Mouse (Mus musculus) urinary bladder, postnatal 25 days (tissue): ENCODE measurements around the gene Tgm7.
A peak's percentile ranks its signal among the peaks of the same experiment; 100 is the strongest.
"Not testable (repeated sequence)": the region's sequence is repeated elsewhere in the genome, so short reads cannot be mapped to it uniquely, and the experiment has no call there.

Source experiments
- DNase-seq: peaks from one replicate; pipeline ENCODE4 v3.0.0; 2022; ENCODE audit warnings: low spot score

The Tgm7 gene

DNA sequence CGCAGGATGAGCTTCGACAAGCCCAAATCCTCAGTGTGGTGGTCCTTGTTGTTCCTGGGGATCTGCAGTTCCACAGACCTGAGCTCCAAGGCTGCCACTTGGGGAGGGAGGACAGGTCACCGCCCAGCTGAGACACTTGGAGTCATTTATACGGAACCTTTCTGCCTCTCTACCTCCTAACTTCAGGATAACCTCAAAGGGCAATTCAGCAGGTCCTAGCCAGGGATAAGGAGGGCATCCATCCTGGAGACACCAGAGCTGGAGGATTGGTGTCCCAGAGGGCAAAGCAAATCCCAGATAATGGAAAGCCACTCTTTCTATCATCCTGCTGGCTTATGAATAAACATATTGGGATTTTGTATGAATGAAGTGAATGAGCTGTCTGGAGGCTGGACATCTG is at the start of gene Tgm7:
Tgm7 (minus strand) TSS at position 101 of the 400 bp plus-strand sequence.
- no peak for DNase-seq

DNA sequence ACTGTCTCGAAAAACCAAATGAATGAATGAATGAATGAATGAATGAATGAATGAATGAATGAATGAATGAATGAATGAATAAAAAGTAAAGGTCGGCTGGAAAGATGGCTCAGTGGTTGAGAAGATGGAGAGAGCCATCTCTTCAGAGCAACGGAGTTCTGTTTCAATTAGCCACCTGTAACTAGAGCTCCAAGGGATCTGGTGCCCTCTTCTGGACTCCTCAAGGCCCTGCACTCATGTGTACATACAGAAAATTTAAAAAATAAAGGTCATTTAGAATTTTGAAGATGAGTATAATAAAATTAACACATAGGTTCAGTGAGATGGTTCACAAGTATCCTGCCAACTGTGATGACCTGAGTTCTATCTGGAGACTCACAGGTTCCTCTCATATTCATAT is 43.5 kb upstream of the Tgm7 start:
- DNase-seq = no peak

DNA sequence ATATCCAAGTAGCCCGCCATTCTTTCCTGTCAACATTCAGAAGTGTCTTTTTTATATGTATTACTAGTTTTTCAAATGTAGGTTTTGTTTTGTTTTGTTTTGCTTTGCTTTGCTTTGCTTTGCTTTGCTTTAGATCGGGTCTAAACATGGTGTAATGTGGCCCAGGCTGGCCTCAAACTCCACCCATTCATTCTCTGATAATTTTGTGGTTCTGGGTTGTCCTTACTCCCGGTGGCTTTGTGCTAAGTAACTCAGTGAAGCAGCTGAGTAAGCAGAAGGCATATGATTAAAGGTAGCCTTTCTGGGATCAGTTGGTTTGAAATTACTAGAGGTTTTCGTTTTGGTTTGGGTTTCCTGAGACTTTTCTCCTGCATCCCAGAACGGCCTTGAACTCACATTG is 40.1 kb upstream of the Tgm7 start:
- DNase-seq = no peak

DNA sequence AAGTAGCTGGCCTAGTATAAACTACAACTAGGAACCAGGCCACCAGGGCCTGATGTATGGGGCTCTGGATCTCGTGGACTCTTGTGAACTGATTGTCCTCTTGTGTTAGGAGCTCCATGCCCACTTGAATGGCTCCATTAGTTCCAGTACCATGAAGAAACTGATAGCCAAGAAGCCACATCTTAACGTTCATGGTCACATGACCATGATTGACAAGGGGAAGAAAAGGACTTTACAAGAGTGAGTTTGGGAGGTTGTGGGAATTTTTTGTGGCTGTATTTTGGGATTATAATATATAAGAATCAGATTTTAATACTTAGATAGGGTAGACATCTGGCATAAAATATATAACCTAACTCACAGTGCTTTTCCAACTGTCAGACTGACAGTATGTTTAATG is 32.8 kb upstream of the Tgm7 start:
- DNase-seq = no peak

DNA sequence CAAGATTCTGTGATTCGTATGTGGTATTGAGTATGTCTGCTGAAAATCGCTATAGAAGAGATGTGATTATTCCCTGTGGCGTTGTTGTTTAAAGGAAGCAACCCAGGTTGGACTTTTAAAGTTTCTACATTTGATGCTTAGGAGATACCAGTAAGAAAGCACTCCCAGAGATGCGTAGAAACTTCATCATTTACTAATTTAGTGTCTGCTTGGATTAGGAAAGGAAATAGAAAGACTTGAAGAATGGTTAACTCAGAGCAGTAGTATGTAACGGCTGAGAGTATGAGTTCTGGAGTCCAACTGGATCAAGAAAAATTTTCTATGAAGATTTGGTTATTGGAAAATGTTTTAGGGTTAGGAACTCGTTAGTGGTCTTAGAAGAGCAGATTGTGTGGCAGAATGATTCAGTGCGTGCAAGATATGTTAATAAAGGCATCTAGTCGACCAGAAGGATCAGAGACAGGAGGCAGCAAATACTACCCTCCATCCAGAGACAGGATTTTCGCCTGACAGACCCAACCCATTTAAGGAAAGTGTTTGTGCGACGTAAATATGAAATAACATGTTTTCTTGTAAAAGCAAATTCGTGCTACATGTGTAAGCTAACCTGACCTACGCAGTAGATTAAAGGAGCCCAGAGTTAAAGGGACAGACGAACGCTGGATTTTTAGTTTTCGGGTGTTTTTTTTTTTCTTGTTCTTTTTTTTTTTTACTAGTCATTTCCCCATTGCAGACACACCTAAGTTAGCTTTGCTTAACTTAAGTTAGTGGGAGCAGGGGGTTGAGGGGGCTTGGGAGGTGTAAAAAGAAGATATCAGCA is 31.8 kb upstream of the Tgm7 start:
- no peak for DNase-seq

DNA sequence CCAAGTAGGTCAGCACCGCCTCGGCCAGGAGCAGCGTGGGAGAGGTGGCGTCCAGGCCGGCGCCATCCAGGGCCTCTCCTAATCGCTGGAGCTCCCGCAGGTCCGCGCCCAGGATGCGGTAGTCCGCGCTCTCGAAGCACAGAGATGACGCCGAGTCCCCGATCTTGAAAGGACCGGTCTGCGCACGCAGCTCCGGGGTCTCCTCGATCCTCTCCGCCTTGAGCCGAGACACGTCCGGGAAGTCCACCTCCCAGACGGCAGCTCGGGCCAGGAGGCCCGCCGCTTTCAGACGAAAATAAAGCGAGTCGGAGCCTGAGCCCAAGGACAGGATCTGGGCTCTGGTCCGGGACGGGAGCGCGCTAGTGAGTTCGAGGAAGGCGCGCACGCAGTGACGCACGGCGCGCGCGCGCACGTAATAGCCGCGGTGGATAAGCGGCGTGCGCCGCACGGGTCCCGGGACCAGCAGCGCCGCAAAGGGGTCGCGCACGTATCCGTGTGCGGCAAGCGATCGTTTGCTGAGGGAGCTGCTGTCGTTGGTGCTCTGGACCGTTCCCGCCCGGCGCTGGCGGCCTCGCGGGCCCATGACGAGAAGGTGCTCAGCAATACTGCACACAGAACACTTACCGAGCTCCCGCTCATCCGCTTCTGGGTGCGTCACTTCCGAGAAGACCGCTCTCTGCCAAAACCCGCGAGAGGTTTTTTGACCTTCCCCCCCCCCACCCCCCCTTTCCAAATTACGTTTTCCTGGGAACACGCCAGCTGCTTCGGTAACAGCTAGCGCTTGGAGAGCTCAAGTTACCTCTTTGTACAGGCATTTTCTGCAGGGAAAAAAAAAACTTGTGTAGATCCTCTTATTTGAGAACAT is 30.7 kb upstream of the Tgm7 start, which contains the start of the genes Adal and Lcmt2:
Adal (plus strand) TSS at position 411 of the 865 bp plus-strand sequence.
Lcmt2 (minus strand) TSS at position 636 of the 865 bp plus-strand sequence.
- peak; percentile 84 for DNase-seq

DNA sequence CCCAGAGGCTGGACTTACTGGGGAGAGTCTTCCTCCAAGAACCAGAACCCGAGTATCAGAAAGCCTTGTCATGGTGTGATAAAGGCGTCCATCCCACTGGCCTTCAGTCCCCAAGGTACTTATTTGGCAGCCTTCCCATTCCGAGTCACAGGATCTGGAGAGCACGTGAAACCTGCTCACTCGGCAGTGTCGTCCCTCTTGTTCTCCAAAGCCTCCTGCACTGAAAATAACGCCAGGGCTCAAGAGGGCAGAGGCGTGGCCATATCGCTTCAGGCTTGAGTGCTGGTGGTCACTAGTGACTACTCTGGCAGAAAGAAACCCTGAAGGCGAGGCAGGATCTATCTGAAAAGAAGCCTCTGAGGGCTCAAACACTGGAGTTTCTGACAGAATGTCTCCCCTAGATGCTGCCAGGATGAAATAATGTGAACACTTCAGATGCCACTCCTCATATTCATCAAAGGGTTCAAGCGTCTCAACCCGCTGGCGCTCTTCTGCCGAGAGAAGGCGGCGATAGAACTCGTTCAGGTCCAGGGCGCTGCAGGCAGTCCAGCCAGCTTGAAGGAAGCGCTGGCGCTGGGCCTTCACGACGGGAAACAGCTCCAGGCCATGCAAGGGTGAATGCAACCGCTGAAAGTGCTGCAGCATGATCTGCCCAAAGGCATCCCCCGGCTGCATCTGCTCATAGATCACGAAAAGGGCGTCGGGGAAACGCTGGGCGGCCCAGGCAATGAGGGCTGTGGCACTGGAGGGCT is 29.8 kb upstream of the Tgm7 start:
- DNase-seq = peak; percentile 6

DNA sequence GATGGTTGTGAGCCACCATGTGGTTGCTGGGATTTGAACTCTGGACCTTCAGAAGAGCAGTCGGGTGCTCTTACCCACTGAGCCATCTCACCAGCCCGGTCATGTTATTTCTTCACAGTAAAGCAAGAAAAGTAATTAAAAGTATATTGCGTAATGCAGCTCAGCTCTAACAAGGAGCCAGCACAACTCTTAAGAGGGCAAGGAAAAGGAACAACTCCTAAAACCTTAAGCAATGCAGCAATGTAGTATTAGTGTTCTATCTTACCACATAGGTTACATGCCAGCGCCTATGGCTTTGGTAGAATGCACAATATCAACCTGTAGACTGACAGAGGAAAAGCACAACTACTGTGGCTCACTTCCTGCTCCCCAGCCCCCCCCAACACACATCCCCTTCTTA is 27.8 kb upstream of the Tgm7 start:
- no peak for DNase-seq

DNA sequence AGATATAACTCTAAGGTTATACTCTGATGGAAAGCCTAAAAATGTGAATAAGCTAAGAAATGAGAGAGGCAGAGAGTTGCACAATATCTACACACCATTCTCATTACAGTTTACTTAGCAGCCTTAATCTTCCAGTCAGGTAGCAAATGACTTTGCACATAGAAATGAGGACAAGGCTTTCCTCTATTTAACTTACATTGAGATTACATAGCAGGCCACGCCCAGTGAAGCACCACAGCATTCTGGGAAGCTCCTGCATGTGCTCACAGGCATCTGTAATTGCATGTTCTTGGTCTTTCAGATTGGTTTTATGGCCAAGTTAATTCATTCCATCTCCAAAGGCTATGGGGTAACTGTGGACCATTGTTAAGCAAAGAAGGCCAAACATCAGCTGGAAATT is 23.2 kb upstream of the Tgm7 start:
- DNase-seq = no peak

DNA sequence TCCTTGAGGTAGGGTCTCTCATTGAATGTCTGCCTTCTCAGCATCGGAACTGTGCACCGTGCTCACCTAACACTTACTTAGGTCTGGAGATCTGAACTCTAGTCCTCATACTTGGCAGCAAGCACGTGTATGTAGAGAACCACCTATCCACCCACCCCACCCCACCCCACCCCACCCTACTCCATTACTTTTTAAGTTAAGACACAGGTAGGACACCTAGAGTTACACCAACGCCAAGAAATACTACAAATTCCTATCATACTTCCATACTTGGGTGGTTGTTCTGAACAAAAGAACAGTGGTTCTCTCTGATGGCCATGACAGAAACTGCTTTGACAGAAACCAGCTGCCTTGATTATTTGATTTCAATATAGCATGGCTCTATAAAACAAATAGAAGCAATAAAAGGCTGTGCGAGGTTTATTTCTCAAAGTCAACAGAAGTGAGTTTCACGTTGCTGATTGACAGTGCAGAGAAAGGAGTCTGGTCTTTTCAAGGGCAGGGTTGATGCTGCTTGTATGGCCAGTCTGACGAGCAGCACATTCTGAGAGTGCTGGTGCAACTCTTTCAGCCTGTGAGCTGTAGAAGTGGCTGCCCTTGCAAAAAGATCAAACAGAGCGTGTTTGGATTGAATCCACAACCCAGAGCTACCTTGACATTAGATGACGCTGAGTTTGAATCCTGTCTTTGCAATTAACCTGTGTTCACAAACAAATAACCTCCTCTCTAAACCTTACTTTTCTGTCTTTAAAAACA is 19.4 kb upstream of the Tgm7 start:
- DNase-seq = no peak

DNA sequence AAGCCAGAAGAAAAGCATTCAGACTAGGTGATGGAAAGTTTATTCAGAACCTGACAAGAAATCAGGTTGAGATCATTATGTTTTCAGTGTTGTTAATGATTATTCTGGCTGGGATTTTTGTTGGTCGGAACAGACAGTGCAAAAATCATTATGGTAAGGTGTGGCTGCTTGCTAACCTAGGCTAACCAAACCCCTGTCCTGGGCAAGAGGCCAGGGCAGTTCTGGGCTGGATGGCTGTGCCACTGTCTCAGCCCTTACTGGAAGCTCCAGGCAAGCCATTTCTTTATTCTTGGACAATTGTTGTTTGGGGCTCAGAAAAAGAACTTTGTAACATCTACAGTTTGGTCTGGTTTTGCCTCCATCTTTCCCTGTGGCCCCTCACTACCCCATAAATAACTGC is 17.9 kb upstream of the Tgm7 start:
- no peak for DNase-seq

DNA sequence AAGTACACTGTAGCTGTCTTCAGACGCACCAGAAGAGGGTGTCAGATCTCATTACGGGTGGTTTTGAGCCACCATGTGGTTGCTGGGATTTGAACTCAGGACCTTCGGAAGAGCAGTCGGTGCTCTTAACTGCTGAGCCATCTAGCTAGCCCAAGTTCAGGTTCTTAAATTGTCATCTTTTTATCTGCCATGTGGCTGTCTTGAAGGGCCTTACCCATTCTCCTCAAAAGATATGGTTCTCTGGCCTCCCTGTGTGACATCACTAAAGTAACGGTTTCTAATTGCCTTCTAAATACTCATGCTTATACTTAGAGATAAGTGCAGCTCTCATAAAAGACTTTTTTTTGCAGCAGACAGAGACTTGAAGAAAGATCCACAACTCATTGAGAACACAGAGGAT is 16.7 kb upstream of the Tgm7 start:
- DNase-seq = not testable (repeated sequence)

DNA sequence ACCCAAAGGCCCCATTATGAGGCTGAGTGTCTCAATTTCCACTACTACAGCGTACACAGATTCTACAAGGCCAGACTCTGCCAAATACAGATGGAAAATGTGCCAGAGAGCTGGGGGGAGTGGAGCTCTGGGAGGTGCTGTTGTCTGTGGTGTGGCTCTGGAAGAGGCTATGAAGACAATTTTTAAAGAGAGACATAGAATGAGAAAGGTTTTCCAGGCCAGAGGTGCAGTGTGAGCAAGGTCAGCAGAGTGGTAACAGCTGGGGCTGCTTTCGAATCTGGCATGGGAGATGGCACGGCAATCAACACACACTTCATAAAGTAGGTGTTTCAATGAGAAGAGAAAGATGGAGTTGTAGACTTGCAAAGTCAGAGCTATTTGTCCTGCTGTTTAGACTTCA is 9.7 kb upstream of the Tgm7 start:
- DNase-seq = no peak

DNA sequence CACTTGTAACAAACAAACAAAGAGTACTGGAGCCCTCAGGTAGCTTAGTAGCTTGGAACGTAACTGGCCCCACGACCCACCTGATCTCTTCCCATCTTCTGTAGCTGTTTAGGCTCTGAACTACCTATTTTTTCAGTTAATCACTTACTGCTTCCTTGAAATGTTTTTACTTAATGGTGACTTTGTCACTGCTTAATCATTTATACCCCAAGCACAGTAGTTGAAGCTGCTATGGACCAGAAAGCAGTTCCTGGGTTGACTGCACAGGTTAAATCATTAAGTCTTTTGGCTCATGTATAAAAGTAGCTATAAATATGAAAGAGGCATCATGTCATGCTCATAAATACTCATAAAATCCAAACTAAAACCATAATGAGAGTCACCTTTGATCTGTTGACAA is 5.8 kb upstream of the Tgm7 start:
- DNase-seq = no peak

DNA sequence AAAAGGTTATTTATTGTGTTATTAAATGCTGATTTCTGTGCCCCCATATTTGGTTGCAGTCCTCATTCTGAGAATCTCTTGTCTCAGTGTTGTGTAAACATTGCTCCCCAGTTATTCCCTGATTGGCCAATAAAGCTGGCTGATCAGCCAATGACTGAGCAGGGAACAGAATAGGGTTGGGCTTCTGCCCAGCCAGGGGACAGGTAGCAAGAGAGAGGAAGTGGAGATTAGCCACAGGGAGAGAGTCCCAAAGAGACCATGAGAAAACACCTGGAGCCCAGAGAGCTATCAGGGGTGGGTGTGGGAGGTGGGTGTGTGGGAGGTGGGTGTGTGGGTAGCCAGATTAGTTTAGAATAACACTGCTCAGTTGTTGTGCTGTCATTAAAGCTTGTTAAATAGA is 3.7 kb downstream of the Tgm7 start:
- DNase-seq = no peak

DNA sequence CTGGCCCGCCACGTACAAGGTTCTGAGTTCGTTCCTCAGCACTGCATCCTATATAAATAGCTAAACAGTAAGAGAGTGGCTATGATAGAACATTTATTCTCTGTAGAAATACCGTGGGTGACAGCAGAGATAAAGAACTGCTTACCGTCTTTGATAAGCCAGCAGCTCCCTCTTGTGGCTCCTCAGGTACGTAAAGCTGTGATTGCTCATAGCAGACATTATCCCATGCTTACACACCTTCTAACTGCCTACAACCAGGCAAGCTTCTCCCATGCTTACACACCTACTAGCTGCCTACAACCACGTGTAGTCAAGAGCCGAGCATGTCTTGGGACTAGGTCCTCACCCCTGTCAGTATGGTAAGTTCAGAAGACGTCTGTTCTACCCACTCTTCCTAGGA is 7.5 kb downstream of the Tgm7 start:
- DNase-seq = peak; percentile 27

DNA sequence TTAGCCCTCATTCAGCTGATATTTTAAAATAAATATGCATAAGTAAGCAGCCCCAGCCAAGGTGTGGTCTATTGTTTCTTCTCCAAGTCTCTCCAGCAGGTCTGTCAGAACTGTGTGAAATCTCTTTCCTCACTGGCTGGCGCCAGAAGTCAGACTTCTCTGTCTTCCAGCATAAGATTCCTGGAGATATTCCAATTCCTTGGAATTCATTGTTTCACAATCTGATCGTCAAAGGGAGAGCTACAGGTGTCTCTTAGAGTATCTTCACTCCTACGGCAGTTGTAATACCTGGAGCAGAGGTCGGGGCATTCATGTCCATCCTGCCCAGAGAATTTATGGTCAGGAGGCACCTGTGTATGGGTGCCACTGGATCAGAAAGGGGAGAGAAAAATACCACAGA is 19.8 kb downstream of the Tgm7 start:
- DNase-seq = no peak

DNA sequence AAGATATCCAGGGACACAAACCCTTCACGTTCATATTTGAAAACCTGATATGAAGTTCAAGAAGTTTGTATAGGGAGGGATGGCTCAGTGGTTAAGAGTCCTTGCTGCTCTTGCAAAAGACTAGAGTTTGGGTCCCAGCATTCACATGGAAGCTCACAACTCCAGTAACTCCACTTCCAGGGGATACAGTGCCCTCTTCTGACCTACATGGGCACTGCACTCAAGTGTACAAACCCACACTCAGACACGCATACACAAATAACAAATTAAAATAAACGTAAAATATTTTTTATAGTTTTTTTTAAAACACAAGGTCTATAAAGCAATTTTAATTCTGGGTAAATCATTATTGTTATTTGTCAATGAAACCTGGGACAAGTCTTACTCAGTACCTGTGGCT is 21.1 kb downstream of the Tgm7 start:
- DNase-seq = no peak

DNA sequence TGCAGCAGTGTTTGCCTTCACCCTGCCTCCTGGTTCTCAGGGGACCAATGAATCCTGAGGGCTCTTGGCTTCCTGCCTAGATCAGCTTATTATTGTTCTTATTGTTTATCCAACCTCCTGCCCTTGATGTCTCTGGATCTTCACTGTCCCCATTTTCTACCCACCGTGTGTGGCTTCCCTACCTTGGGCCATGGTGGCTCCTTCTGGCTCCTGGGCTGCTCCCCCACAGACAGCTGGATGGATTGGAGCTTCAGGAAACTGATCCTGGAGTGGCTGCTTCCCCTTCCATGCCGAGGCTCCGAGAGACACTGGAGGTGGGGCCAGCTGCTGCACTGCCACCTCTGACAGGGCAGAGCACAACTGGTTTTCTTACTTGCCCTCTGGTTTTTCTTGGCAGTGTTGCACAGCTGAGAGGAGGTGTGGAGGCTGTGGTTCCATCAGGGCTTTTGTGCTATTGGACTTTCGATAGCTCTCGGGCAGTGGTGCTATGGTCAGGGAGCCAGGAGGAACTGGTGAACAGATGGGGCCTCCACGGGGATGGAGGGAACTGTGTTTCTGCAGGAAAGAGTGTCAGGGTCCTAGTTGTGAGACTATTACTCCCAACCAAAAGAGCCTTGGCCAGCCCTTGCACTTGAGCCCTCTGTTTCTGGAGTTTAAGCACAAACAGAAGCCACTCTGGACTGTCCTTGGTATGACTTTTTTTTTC is 24.0 kb downstream of the Tgm7 start, which contains the start of gene Tgm5:
Tgm5 (minus strand) TSS at position 362 of the 706 bp plus-strand sequence.
- DNase-seq = no peak

DNA sequence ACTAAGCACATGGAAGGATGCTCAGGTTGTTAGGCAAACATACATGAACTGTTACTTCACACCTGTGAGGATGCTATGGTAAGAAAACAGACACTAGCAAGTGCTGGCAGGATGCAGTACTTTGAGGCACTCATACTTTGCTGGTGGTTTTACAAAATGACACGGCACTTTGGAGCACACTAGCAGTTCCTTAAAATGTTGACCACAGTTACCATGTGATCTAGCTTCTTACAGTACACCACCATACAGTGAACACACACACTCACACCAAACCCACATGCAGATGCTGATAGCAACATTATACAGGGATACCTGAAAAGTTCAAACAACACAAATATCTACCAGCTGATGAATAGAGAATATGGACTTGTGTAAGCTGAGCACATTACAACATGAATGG is 27.0 kb downstream of the Tgm7 start:
- no peak for DNase-seq

DNA sequence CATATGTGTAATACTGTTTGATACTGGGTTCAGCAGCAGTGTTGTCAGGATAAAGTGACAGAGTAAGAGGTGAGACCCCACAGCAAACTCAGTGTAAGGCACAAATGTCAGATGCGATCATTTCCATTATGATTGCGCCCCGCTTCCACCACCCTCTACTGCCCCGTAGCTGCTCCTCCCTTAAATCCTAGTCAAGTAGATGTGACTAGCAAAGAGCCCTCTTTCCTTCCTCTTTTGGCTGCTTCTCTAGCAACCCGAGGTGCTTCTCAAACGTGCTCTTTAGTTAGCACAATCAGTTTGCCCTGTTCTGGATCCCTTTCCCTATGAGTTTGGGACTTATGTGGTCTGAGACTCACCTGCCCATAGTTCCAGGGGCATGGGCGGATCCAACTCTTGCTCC is 34.8 kb downstream of the Tgm7 start:
- no peak for DNase-seq
